Mouse (Mus musculus): ENCODE results near the gene Scd1. TPM values are rescaled to one million over a fixed set of nuclear protein-coding genes. Genes with fewer than 3 reads are reported as not detected.
A peak's percentile ranks its signal among the peaks of the same experiment; 100 is the strongest.

Scd1 gene
- total RNA-seq (2021): 10 to 100 TPM; 14.7 to 32.9 TPM
- long read RNA-seq, experiment 1, full-length matches to known transcripts: 1 of 6 reads
- long read RNA-seq, experiment 1, partial matches to known transcripts: 0 of 6 reads
- long read RNA-seq, experiment 1, other reads (novel, unspliced or antisense): 5 of 6 reads
- long read RNA-seq, experiment 2, full-length matches to known transcripts: 6 of 9 reads
- long read RNA-seq, experiment 2, partial matches to known transcripts: 3 of 9 reads
- long read RNA-seq, experiment 2, other reads (novel, unspliced or antisense): 0 of 9 reads

DNA sequence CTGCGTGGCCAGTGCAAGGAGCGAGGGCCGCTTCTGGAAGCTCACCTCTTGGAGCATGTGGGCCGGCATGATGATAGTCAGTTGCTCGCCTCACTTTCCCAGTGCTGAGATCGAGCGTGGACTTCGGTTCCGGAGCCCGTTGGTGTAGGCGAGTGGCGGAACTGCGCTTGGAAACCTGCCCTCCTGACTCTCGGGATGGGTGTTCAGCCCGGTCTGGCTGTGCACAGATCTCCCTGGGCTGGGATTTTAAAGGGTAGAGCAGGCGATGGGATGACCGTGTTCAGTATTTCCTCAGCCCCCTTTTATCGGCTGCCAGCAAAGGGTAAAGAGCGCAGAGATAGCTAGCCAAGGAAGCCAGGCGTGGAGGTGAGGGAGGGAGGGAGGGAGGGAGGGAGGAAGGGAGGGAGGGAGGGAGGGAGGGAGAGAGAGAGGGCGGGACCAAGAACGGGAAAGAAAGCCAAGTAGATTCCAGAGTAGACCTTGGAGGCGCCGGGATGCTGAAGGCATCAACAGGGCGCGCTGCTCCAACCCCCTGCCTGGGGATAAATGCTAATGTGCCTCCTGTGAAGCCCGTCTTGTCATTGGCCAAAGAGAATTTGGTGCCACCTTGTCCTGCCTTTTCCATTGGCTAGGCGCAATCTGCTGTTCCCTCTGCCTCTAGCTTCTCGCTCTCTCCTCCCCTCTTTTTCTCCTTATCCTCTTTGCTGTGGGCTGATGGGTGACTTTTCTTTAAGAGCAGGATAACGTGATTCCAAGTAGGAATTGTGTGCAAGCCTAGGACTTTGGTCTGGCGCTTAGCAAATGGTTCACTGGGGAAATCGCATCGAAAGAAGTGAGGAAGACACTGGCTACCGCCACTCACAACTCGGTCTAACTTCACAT is at the start of gene Scd1:
Gene Scd1, minus strand, starts transcription at position 539 of the 882 bp plus-strand sequence.
- intact Hi-C loops (cut with DNase I): no loop called here
- DNase-seq: peak; percentile 61 to 69

DNA sequence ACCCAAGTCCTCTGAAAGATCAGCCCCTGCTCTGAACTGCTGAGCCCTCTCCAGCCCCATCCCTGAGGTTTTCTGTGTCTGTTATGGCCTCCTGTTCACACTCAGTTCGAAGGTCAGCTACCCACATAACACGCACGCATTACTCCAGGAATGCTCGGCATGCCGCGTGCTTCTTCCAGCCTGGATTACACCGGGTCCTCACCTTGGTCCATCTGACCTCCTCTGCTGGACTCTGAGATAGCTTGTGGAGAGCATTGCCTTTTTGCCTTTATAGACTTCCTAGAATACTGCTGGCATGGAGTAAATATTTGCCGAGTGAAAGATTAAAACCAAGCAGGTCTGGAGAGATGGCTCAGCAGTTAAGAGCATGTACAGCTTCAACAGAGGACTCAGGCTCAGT is 47.7 kb upstream of the Scd1 start:
- intact Hi-C loops (cut with DNase I): no loop called here
- DNase-seq: no peak

DNA sequence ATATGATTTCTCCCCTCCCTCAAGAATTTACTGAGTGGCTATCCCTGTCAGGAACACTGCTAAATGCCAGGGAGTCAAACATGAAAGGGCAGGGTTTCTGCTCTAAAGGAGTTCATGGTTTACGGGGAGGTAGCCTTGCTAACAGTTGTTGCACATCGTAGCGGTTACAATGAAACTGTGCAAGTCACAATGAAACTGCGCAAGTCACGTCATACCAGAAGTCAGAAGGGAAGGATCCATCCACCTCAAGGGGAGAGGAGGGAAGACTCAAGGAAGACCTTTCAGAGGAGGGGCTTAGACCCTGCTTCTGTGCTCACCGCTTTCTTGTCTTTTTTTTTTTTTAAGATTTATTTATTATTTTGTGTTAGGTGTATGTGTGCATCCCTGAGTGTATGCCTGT is 47.2 kb upstream of the Scd1 start:
- no peak for DNase-seq
- intact Hi-C loops (cut with DNase I): no loop called here

DNA sequence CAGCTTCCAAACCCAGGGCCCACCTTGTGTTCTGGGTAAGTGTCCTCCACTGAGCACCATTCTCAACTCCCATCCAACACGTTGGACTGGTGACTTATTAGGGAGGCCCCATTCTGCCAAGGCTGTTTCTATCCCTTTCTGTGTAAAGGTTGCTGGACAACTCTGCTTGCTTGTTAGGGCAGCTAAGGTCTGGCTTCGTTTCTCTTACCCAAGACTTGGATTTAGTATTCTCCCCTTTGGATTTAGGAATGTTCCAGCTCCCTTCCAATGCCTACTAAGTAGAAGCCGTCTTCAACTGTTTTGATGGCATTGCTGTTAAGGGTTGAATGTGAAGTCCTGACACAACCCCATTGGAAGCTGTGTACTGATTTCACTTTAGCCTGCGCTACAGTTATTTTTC is 40.2 kb upstream of the Scd1 start:
- intact Hi-C loops (cut with DNase I): no loop called here
- no peak for DNase-seq

DNA sequence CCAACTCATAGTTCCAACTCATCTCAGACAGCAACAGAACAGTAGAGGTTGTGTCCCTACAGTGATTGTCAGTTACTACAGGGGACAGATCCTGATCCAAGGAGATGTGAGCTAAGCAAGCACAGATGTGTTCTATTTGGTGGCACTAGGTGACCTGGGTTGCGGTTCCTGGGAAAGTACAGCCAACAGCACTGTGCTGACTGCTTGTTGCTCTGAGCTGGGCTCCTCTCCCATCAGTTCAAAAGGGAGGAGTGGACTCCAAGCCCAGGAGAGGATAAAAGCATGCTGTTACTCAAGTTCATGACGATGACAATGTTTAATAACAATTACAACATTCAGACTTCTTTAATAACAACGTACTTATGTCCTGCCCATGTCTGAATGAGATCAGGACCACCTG is 38.1 kb upstream of the Scd1 start:
- peak in 1 of 2 experiments; percentile 13 for DNase-seq
- intact Hi-C loops (cut with DNase I): no loop called here

DNA sequence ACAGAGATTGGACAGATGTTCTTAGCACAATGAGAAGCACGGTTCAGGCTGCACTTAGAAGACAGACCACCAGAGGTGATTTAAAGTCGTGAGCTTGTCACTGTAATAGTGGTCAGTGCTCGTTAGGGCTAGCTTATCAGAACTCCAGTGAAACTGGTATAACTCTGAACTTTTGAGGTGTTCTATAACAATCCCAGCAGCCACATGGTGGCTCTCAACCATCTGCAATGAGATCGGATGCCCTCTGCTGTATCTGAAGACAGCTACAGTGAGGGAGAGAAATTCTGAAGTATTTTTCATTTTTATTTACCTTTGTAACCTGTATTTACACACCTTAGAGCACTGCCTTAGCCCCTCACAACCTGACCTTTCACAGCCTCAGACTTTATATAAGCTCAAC is 31.6 kb upstream of the Scd1 start:
- DNase-seq: no peak
- intact Hi-C loops (cut with DNase I): no loop called here

DNA sequence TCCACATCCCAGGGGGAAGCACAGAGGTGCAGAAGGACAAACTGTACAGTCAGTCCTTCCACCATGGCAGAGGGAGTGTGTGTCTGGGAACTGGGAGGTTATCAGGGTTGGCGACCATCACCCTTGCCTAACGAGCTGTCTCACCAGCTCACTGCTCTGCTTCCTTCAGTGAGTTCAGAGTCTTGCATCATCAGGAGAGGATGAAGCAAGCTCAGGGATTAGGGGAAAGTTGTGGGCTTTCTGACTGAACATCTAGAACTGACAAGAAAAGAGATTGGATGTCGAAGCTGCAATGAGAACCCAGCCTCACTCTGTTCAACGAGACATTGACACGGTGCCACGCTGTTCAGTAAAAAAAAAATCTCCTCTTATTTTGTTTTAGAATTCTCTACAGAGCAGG is 30.3 kb upstream of the Scd1 start:
- intact Hi-C loops (cut with DNase I): no loop called here
- no peak for DNase-seq

DNA sequence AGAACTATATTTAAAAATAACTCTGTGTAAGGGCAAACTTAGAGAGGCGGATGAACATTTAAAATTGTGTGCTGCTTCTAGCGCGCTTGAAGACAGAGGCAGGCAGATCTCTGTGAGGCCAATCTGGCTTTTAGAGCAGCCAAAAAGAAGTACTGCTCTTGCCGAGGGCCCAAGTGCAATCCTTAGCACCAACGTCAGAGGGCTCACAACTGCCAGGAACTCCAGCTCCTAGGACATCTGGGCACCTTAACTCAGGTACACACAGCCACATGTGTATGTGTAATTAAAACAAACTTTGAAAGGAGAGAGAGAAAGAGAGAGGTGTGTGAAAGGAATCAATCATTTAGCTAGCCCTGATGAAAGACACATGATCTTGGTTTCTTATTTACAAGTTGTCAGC is 24.4 kb upstream of the Scd1 start:
- intact Hi-C loops (cut with DNase I): no loop called here
- DNase-seq: no peak

DNA sequence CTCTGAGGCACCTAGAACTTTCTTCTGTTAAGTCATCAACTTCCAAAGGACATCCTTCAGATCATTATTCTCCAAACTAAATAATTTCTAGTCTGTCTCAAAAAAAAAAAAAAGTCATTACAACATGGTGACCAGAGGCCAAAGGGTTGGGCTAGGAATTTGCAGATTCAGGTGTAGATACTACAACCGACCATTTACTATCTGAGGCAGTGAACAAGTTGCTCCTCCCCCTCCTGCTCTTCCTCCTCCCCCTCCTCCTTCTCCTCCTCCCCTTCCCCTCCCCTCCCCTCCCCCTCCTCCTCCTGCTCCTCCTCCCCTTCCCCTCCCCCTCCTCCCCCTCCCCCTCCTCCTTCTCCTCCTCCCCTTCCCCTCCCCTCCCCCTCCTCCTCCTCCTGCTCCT is 20.0 kb upstream of the Scd1 start:
- intact Hi-C loops (cut with DNase I): no loop called here
- DNase-seq: no peak

DNA sequence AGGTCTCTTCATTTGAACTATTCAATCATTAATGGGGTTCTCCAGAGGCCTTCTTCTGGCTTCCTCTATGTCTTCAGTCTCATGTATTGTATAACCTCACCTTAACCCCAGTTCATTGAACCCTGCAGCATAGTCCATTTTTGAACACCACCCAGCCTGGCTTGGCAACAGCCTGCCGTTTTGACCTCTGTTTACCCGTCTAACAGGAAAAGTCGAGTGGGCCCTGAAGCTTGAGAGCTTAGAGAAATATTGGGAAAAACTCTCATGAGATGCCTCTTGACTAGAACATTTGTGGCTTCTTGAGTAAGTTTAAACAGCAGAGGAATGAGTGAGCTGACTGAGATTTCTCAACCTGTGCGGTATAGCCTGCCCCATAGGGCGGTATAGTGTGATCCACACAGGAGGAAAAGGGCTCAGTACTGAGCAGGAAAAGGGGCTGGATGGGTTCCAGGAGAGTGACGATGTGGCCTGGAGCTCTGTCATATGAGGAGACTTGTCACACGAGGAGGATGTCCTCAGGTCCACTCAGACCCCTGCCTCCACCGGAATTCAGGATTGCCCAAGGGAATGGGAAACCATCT is 14.5 kb upstream of the Scd1 start:
- DNase-seq: peak; percentile 17 to 48
- intact Hi-C loops (cut with DNase I): loop anchor here (5.0 kb wide), 1 partner anchor 120 kb away; no protein-coding TSS in a partner anchor

DNA sequence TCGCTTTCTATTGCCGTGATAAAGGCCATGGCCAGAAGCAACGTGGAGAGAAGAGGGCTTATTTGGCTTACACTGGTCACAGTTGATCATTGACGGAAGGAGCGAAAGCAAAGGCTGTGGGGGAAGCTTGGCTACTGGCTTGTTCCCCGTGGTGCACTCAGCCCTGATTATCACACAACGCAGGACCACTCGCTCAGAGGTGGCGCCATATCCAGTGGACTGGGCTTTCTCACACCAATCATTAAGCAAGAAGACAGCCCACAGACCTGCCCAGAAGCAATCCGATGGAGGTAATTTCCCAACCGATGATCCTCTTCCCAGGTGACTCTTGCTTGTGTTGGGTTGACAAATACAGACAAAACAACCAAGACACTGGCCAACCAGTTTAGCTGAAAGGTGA is 11.9 kb upstream of the Scd1 start:
- intact Hi-C loops (cut with DNase I): loop anchor here (1.0 to 5.0 kb wide), 2 partner anchors 46 to 172 kb away; no protein-coding TSS in a partner anchor
- no peak for DNase-seq

DNA sequence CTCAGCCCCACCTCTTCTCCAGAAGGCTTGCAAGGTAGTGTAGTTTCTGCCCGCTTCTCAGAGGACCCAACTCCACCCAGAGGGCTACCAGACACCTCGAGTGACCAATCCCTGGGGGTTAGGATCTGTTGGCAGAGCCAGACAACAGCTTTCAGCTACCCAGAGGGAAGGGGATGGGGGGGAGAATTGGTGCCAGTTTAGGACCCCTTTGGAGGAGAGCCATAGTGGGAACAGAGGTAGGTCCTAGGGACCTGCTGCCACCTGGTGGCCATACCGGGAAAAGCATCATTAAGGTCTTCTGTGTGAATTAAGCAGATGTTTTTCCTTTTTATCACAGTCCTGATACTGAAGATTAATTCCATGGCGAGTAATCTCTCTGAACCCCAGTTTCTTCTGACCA is 11.3 kb upstream of the Scd1 start:
- peak; percentile 72 to 78 for DNase-seq
- intact Hi-C loops (cut with DNase I): loop anchor here (1.0 to 5.0 kb wide), 2 partner anchors 46 to 172 kb away; no protein-coding TSS in a partner anchor

DNA sequence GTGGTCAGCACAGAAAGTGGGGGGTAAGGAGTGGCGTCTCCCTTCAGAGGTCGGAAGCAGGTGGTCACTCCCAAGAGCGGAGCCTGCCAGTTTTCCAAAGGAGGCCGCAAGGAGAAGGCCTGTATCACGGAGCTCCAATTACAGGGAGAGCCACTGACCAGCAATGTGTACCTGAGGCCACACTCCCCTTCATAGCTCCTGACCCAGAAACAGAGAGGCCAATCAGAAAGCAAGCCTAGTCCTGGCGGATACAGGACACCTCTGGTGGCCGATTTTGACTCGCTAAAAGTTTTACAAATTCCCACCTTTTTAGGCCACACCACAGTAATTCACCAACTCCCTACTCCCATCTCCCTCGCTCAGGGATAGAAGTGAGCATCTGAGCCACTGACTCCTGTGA is 10.9 kb upstream of the Scd1 start:
- intact Hi-C loops (cut with DNase I): loop anchor here (5.0 kb wide), 1 partner anchor 171 kb away; no protein-coding TSS in a partner anchor
- DNase-seq: no peak

DNA sequence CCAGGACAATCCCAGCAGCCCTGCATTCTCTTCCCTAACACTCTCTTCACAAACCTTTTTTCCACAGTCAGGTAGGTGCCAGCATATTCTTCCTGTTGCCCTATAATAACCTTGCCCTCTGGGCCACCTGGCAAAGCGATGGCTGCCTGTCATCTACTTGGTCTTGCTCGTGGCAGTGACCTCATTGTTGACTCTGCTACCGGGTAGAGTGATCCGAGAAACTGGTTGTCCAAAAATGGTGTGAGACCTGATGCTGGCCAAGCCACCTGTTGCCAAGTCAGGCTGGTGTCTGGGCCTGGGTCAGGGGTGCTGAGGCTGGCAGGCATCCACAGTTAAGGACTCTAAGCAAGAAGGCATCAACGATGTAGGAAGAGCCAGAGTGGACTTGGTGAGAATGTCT is 10.4 kb upstream of the Scd1 start:
- intact Hi-C loops (cut with DNase I): loop anchor here (5.0 kb wide), 1 partner anchor 171 kb away; no protein-coding TSS in a partner anchor
- DNase-seq: no peak

DNA sequence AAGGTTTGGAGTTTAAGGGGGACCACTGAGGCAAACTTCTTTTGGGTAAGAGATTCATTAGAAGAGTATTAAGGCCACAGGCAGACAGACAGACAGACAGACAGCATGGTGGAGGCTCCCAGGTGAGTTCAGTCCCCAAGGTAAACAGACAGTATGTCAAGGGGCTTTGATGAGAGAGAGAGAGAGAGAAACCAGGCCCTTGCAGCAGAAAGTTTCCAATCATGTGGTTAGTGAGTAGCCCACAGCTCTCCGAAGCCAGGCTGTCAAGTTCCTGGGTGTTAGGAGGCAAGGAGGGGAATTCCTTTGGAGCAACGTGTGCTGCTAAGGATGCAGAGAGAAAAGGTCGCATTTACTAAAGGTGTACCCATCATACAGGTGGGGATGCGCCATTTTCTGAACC is 9.8 kb upstream of the Scd1 start:
- DNase-seq: no peak
- intact Hi-C loops (cut with DNase I): loop anchor here (5.0 kb wide), 1 partner anchor 170 kb away; no protein-coding TSS in a partner anchor

DNA sequence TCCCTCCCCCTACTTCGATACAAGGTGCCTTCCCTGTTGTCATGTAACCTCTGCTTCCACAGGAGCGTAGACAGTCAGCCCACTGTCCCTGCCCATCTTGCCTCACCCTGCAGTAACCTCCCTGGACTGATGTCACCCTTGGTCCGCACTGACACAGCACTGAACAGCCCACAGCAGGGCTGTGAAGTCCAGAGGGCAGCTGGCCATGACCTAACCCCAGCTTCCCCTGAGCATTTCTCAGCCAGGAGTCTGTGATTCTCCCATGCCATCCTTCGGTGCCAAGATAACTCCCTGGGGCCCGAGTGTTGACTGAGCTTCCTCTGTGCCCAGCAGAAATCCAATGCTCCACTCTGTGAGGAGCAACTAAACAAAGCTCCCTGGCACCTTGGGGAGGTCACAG is 8.6 kb upstream of the Scd1 start:
- intact Hi-C loops (cut with DNase I): loop anchor here (5.0 kb wide), 1 partner anchor 169 kb away; no protein-coding TSS in a partner anchor
- no peak for DNase-seq

DNA sequence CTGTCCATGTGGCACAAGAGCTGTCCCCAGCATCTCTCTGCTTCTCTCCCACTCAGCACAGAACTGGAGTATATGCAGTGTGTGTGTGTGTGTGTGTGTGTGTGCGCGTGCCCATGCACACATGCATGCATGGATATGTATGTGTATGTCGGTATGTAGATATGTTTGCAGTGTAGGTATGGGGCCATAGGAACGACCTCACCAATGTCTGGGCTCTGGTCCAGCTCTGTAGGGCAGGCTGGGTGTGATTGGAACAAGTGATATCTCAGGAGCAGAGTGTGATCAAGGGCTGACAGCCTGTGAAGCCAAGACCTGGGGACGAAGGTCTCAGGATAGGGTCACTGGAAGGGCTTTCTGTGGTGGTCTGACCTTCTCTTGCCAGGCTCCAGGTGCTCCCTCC is 7.8 kb upstream of the Scd1 start:
- intact Hi-C loops (cut with DNase I): loop anchor here (5.0 kb wide), 1 partner anchor 168 kb away; no protein-coding TSS in a partner anchor
- no peak for DNase-seq

DNA sequence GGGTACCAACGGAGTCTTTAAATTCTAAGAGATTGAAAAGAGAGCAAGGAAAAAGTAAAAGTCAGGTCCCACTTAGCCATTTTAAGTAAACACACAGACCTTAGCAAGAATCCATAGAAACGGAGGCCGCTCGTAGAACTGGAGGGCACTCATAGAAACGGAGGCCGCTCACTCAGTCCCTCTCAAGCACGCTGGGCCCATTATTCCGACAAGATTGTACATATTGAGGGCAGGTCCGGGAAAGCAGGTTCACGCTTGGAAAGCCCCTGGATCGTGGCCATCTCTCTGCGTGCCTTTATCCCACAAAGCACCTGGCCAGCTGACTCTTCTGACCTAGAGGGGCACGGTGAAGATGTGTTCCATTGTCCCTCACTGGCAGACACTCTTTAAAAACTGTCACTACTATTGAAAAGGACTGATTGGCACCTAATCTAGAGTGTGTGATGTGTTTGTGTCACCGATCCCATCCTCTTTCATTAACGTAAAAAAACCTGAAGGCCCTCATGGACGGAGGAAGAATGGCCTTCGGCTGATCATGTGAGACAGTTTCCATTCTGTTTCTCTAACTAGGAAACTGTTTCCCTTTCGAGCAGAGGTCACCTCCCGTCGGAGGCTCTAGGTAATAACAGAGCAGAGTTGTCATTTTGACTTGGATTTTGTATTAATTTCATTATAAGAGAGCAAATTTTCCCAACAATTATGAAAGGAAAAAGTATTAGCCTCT is 2.8 kb upstream of the Scd1 start:
- DNase-seq: no peak
- intact Hi-C loops (cut with DNase I): no loop called here

DNA sequence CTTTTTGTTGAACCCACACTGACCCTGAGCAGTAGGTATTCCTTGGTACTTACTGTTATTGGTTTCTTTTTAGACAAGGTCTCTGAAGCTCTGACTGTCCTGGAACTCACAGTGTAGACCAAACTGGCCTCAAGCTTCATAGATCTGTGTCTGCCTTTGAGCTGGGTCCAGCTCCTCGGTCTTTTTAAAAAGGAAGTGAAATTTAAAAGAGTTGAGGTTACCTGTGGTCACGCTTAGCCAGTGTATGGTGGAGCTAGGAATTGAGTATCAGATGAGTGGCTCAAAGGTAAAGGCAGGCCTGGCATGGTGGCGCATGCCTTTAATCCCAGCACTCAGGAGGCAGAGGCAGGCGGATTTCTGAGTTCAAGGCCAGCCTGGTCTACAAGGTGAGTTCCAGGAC is 916 bp upstream of the Scd1 start:
- no peak for DNase-seq
- intact Hi-C loops (cut with DNase I): no loop called here

DNA sequence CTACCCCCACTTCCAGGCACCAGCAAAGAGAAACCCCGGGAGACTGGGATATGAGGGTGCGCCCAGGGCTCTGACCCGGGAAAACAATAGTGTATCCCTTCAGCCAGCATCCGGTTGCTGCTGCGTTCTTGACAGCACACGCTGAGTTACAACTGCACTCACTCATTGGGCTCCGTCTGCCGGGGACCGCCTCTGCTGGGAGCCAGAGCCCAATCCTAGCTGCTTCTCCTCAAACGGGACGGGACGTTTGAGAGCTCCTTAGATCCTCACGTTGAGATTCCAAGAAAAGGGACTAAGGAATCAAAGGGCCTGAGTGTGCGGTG is 505 bp upstream of the Scd1 start:
- intact Hi-C loops (cut with DNase I): no loop called here
- peak; percentile 68 to 75 for DNase-seq

DNA sequence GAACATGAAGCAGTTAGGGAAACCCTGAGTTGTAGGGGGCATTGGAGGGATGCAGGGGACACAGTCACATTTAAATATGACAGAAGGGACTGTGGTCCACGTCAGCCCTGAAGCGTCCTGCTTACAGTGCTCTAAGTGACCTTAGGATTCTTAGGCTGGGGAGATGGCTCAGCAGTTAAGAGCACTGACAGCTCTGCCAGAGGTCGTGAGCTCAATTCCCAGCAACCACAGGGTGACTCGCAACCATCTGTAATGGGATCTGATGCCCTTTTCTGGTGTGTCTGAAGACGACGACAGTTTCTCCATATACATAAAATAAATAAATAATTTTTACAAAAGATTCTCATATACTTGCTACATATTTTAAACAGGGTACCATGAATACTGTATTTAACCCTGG is 4.1 kb downstream of the Scd1 start:
- DNase-seq: no peak
- intact Hi-C loops (cut with DNase I): no loop called here

All from heart, postnatal 14 days (tissue).